8 mouse cellular contexts compared by ENCODE assay signal in genomic region chr5:90759077-90760065, GRCm38 (mm10). TPM values are rescaled to one million over a fixed set of nuclear protein-coding genes. Genes with fewer than 3 reads are reported as not detected.
A peak's percentile ranks its signal among the peaks of the same experiment; 100 is the strongest.
DNase-seq lines count a peak whose midpoint lies in the region.

Gene Cxcl5, plus strand, starts transcription at chr5:90759360.

- peak; percentile 10 for DNase-seq in kidney, adult 18-20 months
- DNase-seq in kidney, adult 11 months, result no peak
- peak; percentile 26 for DNase-seq in WW6 (ENCODE audit: low read depth, low spot score)
- peak; percentile 67 for DNase-seq in forelimb bud, embryonic 11.5 days (ENCODE audit: low read depth, low spot score)
- peak; percentile 26 for DNase-seq in kidney, postnatal 14 days
- DNase-seq in neural tube, embryonic 10.5 days (ENCODE audit: extremely low spot score, low spot score), result peak; percentile 33
- DNase-seq in yolk sac, embryonic 10.5 days (ENCODE audit: low spot score), result no peak
- no peak for DNase-seq in adrenal gland, adult 18-20 months (ENCODE audit: low spot score in 2 of 2)

RNA-seq across cellular contexts. Expression of gene Cxcl5, which starts in this region (rescaled TPM):
- total RNA-seq in adrenal gland, adult 18-20 months (2021), result not detected

Comparison
In these comparisons a context has a peak if more than half of its experiments do, and no peak if none do; other contexts are left out.
1. DNase-seq: peak in kidney, adult 18-20 months (single experiment), WW6 (single experiment), forelimb bud, embryonic 11.5 days (single experiment), kidney, postnatal 14 days (single experiment) and neural tube, embryonic 10.5 days (single experiment); none in kidney, adult 11 months (single experiment), yolk sac, embryonic 10.5 days (single experiment) and adrenal gland, adult 18-20 months (0 of 2).